Mouse (Mus musculus) thymus, adult 2 months (tissue): ENCODE results near the gene Dusp1.

Source experiments
- CTCF ChIP-seq: fragments of 200-500 bp; IDR thresholded peaks from 2 replicates; pipeline ENCODE4 v1.5.1; 2012; ENCODE audit warnings: mild to moderate bottlenecking, control low read depth, low read length, moderate library complexity, borderline replicate concordance; ENCODE audit not compliant: control insufficient read depth, poor library complexity, insufficient read depth; ENCODE audit errors: extremely low read depth
- POLR2A ChIP-seq: fragments of 200-500 bp; IDR thresholded peaks from 2 replicates; pipeline ENCODE4 v1.6.1; 2012; ENCODE audit warnings: mild to moderate bottlenecking, low read length, control low read depth, moderate library complexity; ENCODE audit not compliant: control insufficient read depth, poor library complexity, insufficient read depth; ENCODE audit errors: extremely low read depth

- TF ChIP-seq CTCF (no peak), POLR2A (no peak)
These were observed 74.7 kb downstream of the Dusp1 start for GRCm38 (mm10) chr17:26487266-26487665.
